Mouse (Mus musculus) left cerebral cortex, adult 11 months (tissue): ENCODE data around the gene Rgl2.

Experiments used
- DNase-seq: peaks from one replicate; pipeline ENCODE4 v3.0.0; 2022; ENCODE audit warnings: low spot score

The Rgl2 gene

DNA sequence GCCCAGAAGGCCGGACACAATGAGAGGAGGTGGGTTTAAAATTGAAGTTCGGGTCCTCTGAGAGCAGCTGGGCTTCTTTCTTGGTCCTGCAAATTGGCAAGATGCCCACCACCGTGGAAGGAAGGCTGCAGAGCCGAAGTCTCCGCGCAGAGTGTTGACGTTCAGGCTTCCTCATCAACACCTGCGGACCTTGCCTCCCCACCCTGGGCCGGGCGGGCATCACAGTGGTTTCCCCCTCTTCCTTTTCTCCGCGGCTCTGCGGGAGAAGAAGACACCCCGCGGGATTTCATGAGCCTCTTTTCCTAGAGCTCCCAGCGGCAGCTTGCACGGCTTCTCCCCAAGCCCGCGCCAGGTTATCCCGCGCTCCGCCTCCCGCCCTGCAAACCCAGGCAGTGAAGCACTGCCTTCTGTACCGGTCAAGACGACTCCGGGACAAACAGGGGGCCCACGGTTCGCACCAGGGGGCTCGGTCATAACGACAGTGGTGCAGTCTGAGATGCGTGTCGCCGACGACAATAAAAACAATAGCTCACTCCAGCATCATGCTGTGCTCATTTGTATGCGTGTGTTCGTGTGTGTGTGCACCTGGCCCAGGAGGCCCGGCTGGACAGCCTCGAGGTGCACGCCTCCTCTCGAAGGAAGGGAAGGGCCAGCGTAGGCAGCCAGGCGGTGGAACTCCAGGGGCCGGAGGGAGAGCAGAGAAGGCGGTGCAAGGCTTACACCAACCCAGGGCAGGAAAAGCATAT, 20.8 kb upstream of the Rgl2 start:
- no peak for DNase-seq

DNA sequence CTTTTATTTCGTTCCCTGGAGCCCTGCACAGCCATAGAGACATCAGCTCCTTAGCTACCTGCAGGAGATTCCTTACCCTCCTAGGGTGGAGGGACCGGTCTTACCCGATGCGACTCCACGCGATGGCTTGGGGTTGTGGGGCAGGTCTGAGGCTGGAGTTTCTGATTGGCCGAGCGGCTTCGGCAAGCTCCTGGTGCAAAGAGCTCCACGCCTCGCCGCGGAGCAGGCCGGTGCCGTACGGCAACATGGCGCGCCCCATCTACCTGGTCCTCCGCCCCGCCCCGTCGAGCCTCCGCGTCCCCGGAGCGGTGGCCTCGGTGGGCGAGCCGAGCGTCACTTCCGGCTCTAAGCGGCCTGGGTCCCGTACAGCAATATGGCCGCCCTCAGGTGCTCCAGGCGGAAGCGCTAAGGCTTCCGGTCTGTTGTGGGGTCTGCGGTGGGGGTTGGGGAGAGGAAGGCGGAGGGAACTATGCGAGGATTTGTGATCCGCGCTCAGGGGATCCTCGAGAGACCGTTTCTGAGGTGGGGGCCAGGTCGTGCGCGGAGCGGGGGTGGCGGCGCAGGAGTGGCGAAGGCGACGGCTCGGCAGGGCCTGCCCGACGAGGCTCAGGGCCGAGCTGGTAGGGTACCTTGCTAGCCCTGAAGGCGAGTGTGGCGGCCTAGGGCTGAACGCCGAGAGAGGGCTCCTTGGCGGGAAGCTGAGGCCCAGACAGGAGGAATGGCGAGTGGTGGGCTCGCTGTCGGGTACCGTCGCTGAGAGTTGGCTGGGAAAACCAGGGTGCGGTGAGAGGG, 20.1 kb upstream of the Rgl2 start, which contains the start of gene Daxx:
Gene Daxx (plus strand): TSS at position 338 of the 792 bp plus-strand sequence.
- DNase-seq, result peak; percentile 97

DNA sequence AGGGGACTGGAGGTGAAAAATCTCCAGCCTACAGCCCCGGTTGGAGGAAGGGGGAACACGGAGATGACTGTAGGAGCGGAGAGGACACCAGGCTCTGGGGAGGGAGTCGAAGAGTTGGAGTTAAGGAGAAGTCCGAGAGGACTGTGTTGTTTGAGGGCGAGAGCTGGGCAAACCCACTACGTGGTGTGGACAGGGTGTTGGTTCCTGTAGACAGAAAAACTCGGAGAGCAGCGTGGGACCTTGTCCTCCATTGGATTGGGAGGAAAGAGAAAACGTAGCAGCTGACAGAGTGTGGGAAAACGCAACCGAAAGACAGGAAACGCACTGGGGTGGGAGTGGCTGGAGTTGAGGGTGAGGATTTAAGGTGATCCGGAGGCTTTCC, 19.5 kb upstream of the Rgl2 start:
- DNase-seq, result no peak

DNA sequence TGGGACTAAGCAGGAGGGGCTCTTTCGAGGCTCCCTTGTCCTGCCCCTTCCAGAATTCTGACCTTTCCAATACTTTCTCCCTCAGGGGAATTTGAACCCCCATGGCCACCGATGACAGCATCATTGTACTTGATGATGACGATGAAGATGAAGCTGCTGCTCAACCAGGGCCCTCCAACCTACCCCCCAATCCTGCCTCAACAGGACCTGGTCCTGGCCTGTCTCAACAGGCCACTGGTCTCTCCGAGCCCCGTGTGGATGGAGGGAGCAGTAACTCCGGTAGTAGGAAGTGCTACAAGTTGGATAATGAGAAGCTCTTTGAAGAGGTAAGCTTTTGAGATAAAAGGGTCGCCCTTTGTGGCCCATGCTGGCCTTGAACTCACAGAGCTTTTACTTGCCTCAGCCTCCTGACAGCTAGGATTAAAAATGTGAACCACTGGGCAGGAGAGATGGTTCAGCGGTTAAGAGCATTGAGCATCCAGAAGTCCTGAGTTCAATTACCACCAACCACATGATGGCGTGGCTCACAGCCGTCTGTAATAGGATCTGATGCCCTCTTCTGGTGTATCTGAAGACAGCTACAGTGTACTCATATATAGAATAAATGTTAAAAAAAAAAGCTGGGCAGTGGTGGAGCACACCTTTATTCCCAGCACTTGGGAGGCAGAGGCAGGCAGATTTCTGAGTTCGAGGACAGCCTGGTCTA, 18.8 kb upstream of the Rgl2 start:
- DNase-seq, result no peak

DNA sequence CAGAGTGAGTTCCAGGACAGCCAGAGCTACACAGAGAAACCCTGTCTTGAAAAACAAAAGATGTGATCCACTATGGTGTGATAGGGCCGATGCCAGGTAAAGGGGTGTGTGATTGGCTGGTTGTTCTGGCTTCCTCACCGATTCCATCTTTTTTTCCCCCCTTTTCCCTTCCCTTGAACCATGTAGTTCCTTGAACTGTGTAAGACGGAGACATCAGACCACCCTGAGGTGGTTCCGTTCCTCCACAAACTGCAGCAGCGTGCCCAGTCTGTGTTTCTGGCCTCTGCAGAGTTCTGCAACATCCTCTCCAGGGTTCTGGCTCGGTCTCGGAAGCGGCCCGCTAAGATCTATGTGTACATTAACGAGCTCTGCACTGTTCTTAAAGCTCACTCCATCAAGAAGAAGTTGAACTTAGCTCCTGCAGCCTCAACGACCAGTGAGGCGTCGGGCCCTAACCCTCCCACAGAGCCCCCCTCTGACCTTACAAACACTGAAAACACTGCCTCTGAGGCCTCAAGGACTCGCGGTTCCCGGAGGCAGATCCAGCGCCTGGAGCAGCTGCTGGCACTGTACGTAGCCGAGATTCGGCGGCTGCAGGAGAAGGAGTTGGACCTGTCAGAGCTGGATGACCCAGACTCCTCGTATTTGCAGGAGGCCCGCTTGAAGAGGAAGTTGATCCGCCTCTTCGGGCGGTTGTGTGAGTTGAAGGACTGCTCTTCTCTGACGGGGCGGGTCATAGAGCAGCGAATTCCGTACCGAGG, 18.1 kb upstream of the Rgl2 start:
- DNase-seq, result no peak

DNA sequence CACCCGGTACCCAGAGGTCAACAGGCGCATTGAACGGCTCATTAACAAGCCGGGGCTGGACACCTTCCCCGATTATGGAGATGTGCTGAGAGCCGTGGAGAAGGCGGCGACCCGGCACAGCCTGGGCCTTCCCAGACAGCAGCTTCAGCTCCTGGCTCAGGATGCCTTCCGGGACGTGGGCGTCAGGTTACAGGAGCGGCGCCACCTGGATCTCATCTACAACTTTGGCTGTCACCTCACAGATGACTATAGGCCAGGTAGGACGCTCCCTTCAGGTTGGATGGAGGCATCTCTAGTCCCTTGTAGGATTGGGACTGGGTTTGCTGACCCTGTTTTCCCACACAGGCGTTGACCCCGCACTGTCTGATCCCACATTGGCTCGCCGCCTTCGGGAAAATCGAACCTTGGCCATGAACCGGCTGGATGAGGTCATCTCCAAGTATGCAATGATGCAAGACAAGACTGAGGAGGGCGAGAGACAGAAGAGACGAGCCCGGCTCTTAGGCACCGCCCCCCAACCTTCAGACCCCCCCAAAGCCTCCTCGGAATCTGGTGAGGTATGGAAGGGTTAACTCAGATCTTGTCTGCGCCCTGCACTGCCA, 17.4 kb upstream of the Rgl2 start:
- DNase-seq, result no peak

DNA sequence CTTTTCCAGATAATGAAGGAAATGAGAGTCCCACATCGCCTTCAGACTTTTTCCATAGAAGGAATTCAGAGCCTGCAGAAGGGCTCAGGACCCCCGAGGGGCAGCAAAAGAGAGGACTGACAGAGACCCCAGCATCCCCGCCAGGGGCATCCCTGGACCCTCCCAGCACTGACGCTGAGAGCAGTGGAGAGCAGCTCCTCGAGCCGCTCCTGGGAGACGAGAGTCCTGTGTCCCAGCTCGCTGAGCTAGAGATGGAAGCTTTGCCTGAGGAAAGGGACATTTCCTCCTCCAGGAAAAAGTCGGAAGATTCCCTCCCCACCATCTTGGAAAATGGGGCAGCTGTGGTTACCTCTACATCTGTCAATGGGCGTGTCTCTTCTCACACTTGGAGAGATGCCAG, 16.1 kb upstream of the Rgl2 start:
- no peak for DNase-seq

DNA sequence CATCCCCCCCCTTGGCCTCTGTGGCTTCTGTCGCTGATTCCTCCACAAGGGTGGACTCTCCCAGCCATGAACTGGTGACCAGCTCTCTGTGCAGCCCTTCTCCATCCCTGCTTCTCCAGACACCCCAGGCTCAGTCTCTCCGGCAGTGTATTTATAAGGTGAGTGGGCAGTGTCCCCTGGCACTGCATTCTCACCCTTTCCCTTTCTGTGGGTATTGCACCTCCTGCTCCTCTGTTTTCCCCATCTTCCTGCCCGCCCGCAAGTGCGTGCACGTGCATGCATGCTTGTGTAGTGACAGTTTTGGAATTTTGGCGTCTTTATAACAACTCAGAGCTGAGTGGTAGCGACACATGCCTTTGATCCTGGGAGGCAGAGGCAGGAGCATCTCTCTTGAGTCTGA, 15.4 kb upstream of the Rgl2 start:
- DNase-seq, result no peak

DNA sequence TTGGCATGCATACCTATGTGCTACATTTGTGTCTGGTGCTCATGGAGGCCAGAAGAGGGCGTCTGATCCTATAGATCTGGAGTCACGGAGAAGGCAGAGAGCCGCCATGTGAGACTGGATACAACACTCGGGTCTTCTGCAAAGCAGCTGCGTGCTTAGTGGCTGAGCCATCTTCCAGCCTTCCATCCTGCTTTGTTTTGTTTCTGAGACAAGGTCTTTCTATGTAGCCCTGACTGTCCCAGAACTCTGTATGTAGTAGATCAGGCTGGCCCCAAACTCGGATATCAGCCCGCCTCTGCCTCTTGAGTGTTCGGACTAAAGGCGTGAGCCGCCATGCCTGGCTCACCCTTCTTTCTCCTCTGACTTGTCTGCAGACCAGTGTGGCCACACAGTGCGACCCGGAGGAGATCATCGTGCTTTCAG, 14.4 kb upstream of the Rgl2 start:
- DNase-seq, result no peak

DNA sequence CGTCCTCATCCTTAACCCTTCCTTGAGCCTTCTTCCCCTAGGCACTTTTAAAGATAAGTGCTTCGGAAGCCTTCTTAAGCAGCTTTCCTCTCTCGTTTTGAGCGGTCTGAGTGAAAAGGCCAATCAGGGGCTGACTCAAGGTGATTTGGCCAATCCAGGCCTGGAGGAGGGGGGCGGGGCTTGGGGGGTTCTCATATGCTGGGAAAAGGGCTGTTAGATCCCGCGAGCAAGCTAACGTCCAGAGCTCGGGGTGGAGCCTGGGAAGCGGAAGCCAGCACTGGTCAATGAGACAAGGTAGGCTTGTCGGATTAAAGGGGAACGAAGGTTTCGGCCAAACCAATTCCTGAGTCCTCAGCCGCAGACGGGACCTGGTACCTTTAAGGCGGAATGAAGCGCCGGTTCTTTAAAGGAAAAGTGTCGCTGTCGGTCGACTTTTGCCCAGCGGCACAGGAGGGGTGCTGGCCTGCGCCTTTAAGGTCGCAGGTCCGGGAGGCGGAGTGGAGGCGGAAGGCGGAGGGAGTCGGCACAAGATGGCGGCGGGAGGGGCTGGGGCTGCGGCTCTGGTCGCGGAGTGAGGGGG, 13.6 kb upstream of the Rgl2 start, which contains the start of the genes Tapbp and Zbtb22:
Gene Tapbp (plus strand): TSS at position 229 of the 580 bp plus-strand sequence.
Gene Zbtb22 (plus strand): TSS at position 234 of the 580 bp plus-strand sequence.
- peak; percentile 93 for DNase-seq

DNA sequence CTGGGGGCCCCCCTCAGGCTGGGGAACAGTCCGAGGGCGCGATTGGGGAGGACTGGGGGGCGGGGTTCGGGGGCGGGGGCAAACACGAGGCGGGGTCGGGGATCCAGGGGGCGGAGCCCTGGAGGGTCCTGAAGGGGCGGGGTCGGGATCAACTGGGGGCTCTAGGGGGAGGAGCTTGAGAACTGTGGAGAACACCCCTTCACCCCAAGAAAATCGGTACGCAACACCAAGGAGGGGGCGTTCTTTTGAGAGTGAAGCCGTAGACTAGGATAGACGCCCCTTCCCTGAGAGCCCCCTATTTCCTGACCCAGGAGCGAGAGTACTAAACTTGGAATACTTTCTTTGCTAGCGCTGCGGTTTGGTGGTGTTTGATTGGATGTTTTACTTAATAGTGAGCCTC, 13.0 kb upstream of the Rgl2 start:
- no peak for DNase-seq

DNA sequence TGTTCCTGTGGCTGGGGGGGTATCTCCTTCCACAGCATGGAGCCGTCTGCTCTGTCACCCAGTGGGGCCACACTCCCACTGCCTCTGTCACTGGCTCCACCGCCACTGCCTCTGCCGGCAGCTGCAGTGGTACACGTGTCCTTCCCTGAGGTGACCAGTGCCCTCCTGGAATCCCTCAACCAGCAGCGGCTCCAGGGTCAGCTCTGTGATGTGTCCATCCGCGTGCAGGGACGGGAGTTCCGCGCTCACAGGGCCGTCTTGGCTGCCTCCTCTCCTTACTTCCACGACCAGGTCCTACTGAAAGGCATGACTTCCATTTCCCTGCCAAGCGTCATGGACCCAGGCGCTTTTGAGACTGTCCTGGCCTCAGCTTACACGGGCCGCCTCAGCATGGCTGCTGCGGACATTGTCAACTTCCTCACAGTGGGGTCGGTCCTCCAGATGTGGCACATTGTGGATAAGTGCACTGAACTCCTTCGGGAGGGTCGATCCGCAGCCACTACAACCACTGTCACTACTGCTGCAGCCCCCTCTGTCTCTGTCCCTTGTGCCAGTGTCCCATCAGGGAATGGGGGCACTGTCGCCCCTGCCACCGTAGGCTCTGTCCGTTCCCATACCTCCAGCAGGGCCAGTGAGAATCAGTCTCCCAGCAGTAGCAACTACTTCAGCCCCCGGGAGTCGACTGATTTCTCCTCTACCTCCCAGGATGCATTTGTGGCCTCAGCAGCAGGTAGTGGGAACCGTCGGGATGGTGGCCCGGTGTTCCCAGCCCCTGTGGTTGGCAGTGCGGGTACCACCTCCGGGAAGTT, 12.3 kb upstream of the Rgl2 start:
- no peak for DNase-seq

DNA sequence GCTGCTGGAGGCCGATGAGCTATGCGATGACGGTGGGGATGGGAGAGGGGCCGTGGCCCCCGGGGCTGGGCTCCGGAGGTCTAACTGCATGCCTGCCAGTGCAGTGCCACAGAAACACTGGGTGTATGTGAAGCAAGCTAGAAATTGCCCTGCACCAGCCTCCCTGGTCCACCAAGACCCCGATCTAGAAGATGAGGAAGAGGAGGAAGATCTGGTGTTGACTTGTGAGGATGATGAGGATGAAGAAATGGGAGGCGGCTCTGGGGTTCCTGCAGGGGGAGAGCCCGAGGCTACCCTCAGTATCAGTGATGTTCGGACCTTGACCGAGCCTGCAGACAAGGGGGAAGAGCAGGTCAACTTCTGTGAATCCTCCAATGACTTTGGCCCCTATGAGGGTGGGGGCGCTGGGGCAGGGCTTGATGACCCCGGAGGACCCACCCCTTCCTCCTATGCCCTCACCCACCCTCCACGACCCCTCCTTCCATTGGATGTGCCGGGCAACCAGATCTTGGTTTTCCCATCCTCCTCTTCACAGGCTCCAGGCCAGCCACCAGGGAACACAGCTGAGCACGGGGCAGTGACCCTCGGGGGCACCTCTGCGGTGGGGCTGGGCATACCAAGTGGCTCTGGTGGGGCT, 11.6 kb upstream of the Rgl2 start:
- DNase-seq, result no peak

DNA sequence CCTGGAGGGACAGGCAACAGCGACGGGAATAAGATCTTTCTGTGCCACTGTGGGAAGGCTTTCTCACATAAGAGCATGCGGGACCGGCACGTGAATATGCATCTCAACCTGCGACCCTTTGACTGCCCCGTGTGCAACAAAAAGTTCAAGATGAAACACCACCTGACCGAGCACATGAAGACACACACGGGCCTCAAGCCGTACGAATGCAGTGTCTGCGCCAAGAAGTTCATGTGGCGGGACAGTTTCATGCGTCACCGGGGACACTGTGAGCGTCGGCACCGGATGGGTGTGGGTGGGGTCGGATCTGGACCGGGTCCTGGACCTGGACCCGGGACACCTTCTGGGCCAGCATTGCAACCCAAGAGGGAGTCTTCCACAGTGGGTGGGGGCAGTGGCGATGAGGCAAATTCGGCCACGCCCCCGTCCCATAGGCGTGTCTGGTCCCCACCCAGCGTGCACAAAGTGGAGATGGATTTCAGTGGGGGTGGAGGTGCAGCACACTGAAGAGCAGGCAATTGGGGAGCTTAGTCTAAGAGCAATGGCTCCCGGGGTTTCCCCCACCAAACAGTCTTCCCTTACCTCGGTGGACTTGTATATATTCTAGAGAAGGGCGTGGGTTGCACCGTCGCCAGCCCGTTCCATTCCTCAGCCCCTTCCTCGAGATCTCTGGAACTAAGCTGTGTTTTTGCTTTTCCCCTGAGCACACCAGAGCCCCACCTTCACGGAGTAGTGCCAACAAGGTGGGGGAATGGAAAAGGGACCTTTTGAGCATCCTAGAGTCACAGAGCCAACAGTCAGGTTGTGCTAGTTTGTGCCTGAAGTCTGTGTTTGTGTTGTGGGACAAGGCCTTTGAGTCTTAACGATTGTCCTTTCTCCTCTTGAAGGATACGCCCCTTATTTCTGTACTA, 10.8 kb upstream of the Rgl2 start:
- DNase-seq, result no peak

DNA sequence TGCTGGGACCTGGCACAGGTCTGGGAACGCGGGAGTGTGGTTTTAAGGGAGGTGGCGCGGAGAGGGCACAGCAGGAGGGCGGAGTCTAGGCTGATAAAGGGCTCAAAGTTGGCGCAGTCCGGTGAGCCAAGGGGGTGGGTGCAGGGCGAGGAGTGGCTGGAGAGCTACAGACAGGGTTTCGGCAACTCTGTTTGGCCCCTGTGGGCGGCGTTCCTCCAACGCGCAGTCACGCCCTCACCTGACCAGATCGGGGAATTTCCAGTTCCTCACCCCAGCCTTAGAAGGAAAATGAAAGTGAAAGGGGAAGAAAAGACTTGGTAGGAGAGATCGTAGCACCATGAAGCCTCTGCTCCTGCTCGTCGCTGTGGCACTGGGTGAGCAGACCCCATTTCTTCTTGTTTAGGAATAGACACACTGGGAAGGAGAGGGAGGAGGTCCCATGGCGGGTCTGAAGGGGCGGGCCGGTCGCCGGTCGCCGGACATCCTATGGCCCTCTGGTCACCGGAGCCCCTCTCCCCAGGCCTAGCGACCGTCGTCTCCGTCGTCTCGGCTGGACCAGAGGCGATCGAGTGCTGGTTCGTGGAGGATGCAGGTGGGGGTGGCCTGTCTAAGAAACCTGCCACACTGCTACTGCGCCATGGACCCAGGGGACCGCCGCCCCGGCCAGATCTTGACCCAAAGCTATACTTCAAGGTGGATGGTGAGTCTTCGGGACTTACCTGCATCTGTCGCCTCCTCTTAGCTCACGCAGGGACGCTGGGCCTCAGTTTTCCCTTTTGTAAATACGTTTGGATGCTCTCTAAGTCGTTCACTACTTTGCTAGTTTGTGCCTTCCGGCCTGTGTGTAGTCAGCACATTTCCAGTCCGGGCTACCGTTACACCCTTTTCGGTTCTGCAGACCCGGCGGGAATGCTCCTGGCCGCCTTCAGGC, 9.7 kb upstream of the Rgl2 start:
- no peak for DNase-seq

DNA sequence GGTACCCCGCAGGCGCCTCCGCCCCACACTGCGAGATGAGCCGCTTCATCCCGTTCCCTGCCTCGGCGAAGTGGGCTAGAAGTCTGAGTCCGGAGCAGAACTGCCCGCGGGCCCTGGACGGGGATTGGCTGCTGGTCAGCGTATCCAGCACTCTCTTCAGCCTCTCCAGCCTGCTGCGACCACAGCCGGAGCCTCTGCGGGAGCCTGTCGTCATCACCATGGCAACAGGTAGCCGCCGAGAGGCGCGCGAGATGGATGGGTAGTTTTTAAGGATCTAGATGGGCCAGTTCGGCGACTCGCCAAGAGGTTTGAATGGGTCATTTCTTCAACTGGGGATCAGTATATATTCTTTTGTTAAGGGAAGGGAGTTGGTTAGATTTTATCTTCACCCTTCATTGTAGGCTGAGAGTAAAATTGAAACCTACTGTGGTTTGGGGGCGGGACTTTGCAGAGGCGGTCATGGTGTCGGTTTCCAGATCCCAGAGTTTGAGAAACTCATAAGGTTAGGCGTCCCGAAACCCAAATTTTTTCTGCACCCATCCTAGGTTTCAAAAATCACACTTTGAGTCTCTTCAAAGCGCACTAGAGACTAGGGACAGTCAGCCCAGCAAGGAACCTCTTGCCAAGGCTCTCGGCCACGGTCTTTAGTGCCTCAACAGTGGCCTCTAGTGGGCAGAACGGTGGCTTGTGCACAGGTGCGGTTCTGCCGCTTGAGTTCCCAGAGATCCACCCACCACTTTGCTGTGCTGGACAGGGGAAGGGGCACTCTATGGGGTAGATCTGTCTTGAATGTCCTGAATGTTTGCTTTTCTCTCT, 8.9 kb upstream of the Rgl2 start:
- no peak for DNase-seq

DNA sequence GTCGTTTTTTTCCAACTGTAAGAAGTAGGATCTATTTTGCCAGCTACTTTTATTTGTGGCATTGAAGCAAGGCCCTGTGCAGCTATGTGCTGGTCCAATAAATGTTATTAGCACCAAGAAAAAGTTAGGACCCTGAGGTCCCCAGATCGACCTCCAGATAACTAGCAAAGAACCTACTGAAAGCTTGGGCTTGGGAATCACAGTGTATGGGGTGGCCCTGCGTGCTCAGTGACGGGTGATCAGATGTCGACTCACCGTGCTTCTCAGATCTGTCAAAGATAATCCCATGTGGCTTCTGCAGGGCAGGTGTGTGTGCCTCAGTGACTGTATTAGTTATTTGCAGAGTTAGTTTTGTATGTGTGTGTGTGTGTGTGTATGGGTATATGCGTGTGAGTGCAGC, 8.0 kb upstream of the Rgl2 start:
- no peak for DNase-seq
